Mouse (Mus musculus) lung, embryonic 15.5 days (tissue): ENCODE measurements at regions not wholly inside any gene's neighbourhood (a gene's known extent, or its start where the extent isn't known, plus 50 kb on each side); places are given as distances from the start of the nearest gene placed in this dataset.

Experiments used
- ATAC-seq: fragments of 200-750 bp; cut with Nextera tagmentation; 2 replicates; pipeline ENCODE4 v1.8.0; 2017; ENCODE audit warnings: moderate number of reproducible peaks, borderline replicate concordance; ENCODE audit not compliant: low FRiP score, low TSS enrichment; ENCODE audit errors: extremely low read depth
- H3K27ac ChIP-seq: fragments of 300-500 bp; sonication (generic); 2 replicates; pipeline ENCODE4 v1.5.1; 2015; ENCODE audit warnings: moderate library complexity, mild to moderate bottlenecking, inconsistent platforms
- H3K27me3 ChIP-seq: fragments of 300-500 bp; sonication (generic); 2 replicates; pipeline ENCODE4 v1.6.1; 2015; ENCODE audit warnings: inconsistent platforms
- H3K36me3 ChIP-seq: fragments of 300-500 bp; sonication (generic); 2 replicates; pipeline ENCODE4 v1.6.1; 2015; ENCODE audit warnings: inconsistent platforms
- H3K4me1 ChIP-seq: fragments of 300-500 bp; sonication (generic); 2 replicates; pipeline ENCODE4 v1.6.1; 2015; ENCODE audit warnings: inconsistent platforms
- H3K4me2 ChIP-seq: fragments of 300-500 bp; sonication (generic); 2 replicates; pipeline ENCODE4 v1.6.1; 2015; ENCODE audit warnings: inconsistent platforms, mild to moderate bottlenecking, moderate library complexity
- H3K4me3 ChIP-seq: fragments of 300-500 bp; sonication (generic); 2 replicates; pipeline ENCODE4 v1.5.1; 2015; ENCODE audit warnings: mild to moderate bottlenecking, inconsistent platforms
- H3K9ac ChIP-seq: fragments of 300-500 bp; sonication (generic); 2 replicates; pipeline ENCODE4 v1.6.1; 2015; ENCODE audit warnings: inconsistent platforms
- H3K9me3 ChIP-seq: fragments of 300-500 bp; sonication (generic); 2 replicates; pipeline ENCODE4 v1.6.1; 2016; ENCODE audit warnings: inconsistent platforms
- whole genome bisulfite sequencing: fragments of 180-500 bp; shearing (Covaris S2); methylation state at CpG from one replicate; pipeline ENCODE4 v1.1.7; 2015; 5-methylcytosine and 5-hydroxymethylcytosine counted together

DNA sequence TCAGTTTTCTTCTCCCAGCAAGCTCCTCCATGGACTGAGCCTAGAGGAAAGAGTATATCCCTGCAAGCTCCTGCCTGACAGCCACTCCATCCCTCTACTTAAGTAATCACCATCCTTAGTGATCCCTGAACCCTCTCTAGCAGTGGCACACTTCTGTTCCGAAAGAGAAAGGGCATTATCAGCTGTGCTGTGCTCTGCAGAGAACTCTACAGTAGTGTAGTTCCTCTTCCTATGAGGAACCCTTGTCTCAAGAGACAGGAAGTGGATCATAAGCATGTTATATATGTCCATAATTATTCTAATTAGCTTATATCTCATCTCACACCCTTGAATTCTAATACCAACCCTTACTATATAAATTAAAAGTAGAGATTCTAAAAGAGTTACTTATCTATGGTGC lies 259.2 kb upstream of the Thbs1 start:
- ATAC-seq, result no peak
- H3K4me3 ChIP-seq, result no peak overlapping the region
- H3K27ac ChIP-seq, result no peak overlapping the region
- no peaks in the 10 kb centered on the region for H3K36me3 ChIP-seq
- 65% methylated on average over 1 of the region's 1 CpGs for WGBS
- H3K9ac ChIP-seq, result no peak overlapping the region
- no peak overlapping the region for H3K4me2 ChIP-seq
- no peaks in the 10 kb centered on the region for H3K4me1 ChIP-seq
- no peaks in the 10 kb centered on the region for H3K27me3 ChIP-seq
- no peaks in the 10 kb centered on the region for H3K9me3 ChIP-seq

- WGBS, result 77% methylated on average over 3 of the region's 3 CpGs
- peaks cover 17% of the 10 kb centered on the region for H3K4me1 ChIP-seq
- no peak overlapping the region for H3K9ac ChIP-seq
- no peak overlapping the region for H3K4me3 ChIP-seq
- H3K4me2 ChIP-seq, result no peak overlapping the region
- no peaks in the 10 kb centered on the region for H3K9me3 ChIP-seq
- no peaks in the 10 kb centered on the region for H3K36me3 ChIP-seq
- no peaks in the 10 kb centered on the region for H3K27me3 ChIP-seq
- H3K27ac ChIP-seq, result no peak overlapping the region
- ATAC-seq, result no peak
Observed at GRCm38 (mm10) chr2:117862301-117862700, 249.4 kb upstream of the Thbs1 start.

GRCm38 (mm10) chr2:117865119-117865518 lies 246.6 kb upstream of the Thbs1 start:
- ATAC-seq, result no peak
- Histone ChIP-seq H3K36me3 (no peaks in the 10 kb centered on the region), H3K4me1 (peaks cover 22% of the 10 kb centered on the region), H3K27me3 (no peaks in the 10 kb centered on the region), H3K4me2 (no peak overlapping the region), H3K27ac (no peak overlapping the region), H3K9ac (no peak overlapping the region), H3K4me3 (no peak overlapping the region), H3K9me3 (no peaks in the 10 kb centered on the region)
- 93% methylated on average over 1 of the region's 1 CpGs for WGBS

GRCm38 (mm10) chr2:117866946-117867345 lies 244.7 kb upstream of the Thbs1 start:
- 43% methylated on average over 4 of the region's 4 CpGs for WGBS
- H3K27me3 ChIP-seq, result no peaks in the 10 kb centered on the region
- H3K27ac ChIP-seq, result peak overlapping the region; percentile 48
- H3K4me1 ChIP-seq, result peaks cover 31% of the 10 kb centered on the region
- H3K4me2 ChIP-seq, result no peak overlapping the region
- no peak for ATAC-seq
- no peak overlapping the region for H3K9ac ChIP-seq
- H3K9me3 ChIP-seq, result no peaks in the 10 kb centered on the region
- H3K36me3 ChIP-seq, result no peaks in the 10 kb centered on the region
- H3K4me3 ChIP-seq, result no peak overlapping the region

DNA sequence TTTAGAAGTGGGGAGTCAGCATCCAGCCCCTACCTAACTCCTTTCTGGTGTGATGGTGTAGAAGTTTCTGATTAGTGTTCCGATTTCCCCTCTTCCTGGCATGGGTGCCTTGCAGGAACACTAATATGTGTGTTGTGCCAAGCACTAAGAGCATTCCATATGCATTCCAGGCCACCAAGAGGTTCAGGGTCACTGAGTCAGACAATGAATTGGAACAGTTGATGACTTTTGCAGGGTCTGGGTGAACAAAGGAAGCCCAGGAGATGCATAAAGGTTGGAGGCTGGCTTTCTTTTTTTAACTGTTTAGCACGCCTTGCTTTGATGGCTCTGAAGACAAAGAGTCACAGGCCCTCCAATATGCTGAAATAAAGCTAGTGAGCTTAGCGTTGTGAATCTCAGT lies 244.3 kb upstream of the Thbs1 start:
- Histone ChIP-seq H3K27ac (peak overlapping the region; percentile 48), H3K9me3 (no peaks in the 10 kb centered on the region), H3K27me3 (no peaks in the 10 kb centered on the region), H3K9ac (no peak overlapping the region), H3K36me3 (no peaks in the 10 kb centered on the region), H3K4me1 (peaks cover 33% of the 10 kb centered on the region), H3K4me2 (no peak overlapping the region), H3K4me3 (no peak overlapping the region)
- ATAC-seq, result no peak
- 54% methylated on average over 3 of the region's 3 CpGs for WGBS

- WGBS, result 88% methylated on average over 1 of the region's 1 CpGs
Observed at GRCm38 (mm10) chr2:117868857-117869256, 242.8 kb upstream of the Thbs1 start.

GRCm38 (mm10) chr2:117871507-117872282 lies 240.0 kb upstream of the Thbs1 start:
- Histone ChIP-seq H3K36me3 (no peaks in the 10 kb centered on the region), H3K4me1 (peaks cover 32% of the 10 kb centered on the region), H3K27ac (no peak overlapping the region), H3K4me3 (no peak overlapping the region), H3K9ac (no peak overlapping the region), H3K9me3 (no peaks in the 10 kb centered on the region), H3K27me3 (no peaks in the 10 kb centered on the region), H3K4me2 (no peak overlapping the region)
- no peak for ATAC-seq
- WGBS, result 49% methylated on average over 9 of the region's 9 CpGs

More at GRCm38 (mm10) chr2:117868857-117869256, 242.8 kb upstream of the Thbs1 start:
- Histone ChIP-seq H3K4me1 (peaks cover 26% of the 10 kb centered on the region), H3K4me2 (no peak overlapping the region), H3K27me3 (no peaks in the 10 kb centered on the region), H3K9me3 (no peaks in the 10 kb centered on the region), H3K27ac (no peak overlapping the region), H3K4me3 (no peak overlapping the region), H3K9ac (no peak overlapping the region), H3K36me3 (no peaks in the 10 kb centered on the region)
- ATAC-seq, result no peak

DNA sequence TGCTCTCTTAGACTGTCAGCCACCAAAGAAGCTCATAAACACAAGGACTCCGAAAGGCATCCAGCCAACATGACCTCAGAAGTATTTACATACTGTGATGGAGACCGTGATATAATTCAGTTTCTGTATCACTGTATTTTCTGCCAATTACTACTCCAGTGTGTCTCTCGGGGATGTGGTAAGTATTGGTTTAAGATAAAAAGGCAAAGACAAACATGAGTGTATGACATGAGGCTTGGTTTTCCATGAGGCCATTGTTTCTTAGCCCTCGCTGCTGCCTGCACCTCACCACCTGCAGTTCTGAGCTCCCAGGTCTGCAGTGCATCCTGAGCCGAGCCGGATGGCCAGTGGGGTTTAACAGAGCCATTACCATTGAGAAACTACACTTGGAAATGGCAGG lies 233.9 kb upstream of the Thbs1 start:
- 37% methylated on average over 6 of the region's 6 CpGs for WGBS
- Histone ChIP-seq H3K27ac (peak overlapping the region; percentile 51; the same call in 1 of the 2 replicates), H3K4me1 (peaks cover 33% of the 10 kb centered on the region), H3K27me3 (no peaks in the 10 kb centered on the region), H3K9ac (no peak overlapping the region), H3K4me3 (no peak overlapping the region), H3K9me3 (no peaks in the 10 kb centered on the region), H3K4me2 (no peak overlapping the region), H3K36me3 (no peaks in the 10 kb centered on the region)
- peak; percentile 85 for ATAC-seq

DNA sequence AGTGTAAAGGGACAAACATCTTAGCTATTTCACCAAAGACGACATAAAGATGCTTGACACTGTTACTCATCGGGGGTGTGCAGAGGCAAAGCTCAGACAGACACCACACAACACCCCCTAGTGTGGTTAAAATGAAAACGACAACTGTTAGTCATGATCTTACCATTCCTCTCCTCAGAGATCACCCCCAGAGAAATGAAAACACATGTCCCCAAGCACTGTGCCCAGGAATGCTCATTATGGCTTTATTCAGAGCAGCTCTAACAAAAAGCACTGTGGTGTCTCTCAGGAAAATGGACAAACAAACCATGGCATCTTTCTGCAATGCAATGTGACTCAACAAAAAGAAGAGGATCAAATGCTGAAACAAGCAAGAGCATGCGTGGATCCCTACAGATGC lies 229.5 kb upstream of the Thbs1 start:
- Histone ChIP-seq H3K27me3 (no peaks in the 10 kb centered on the region), H3K36me3 (no peaks in the 10 kb centered on the region), H3K4me2 (no peak overlapping the region), H3K4me1 (peaks cover 25% of the 10 kb centered on the region), H3K4me3 (no peak overlapping the region), H3K27ac (no peak overlapping the region), H3K9ac (no peak overlapping the region), H3K9me3 (no peaks in the 10 kb centered on the region)
- ATAC-seq, result no peak
- 67% methylated on average over 4 of the region's 4 CpGs for WGBS

GRCm38 (mm10) chr2:117882890-117883289 lies 228.8 kb upstream of the Thbs1 start:
- Histone ChIP-seq H3K9ac (no peak overlapping the region), H3K4me1 (peaks cover 21% of the 10 kb centered on the region), H3K4me2 (no peak overlapping the region), H3K27ac (no peak overlapping the region), H3K4me3 (no peak overlapping the region), H3K27me3 (no peaks in the 10 kb centered on the region), H3K36me3 (no peaks in the 10 kb centered on the region), H3K9me3 (no peaks in the 10 kb centered on the region)
- 73% methylated on average over 2 of the region's 2 CpGs for WGBS
- ATAC-seq, result no peak

GRCm38 (mm10) chr2:117886516-117886915 lies 225.2 kb upstream of the Thbs1 start:
- H3K4me2 ChIP-seq, result no peak overlapping the region
- H3K9ac ChIP-seq, result no peak overlapping the region
- no peak overlapping the region for H3K4me3 ChIP-seq
- no peaks in the 10 kb centered on the region for H3K9me3 ChIP-seq
- WGBS, result 58% methylated on average over 3 of the region's 3 CpGs
- no peaks in the 10 kb centered on the region for H3K27me3 ChIP-seq
- H3K27ac ChIP-seq, result no peak overlapping the region
- no peak for ATAC-seq
- H3K4me1 ChIP-seq, result no peaks in the 10 kb centered on the region; the same call in 1 of the 2 replicates
- H3K36me3 ChIP-seq, result no peaks in the 10 kb centered on the region

GRCm38 (mm10) chr2:117901311-117901710 lies 210.4 kb upstream of the Thbs1 start:
- ATAC-seq, result no peak
- 75% methylated on average over 2 of the region's 2 CpGs for WGBS
- 0 out of 2 replicates have a peak, but pooled peaks cover 4% of the 10 kb centered on the region for H3K4me1 ChIP-seq
- no peaks in the 10 kb centered on the region for H3K27me3 ChIP-seq
- H3K4me2 ChIP-seq, result no peak overlapping the region
- H3K27ac ChIP-seq, result no peak overlapping the region
- no peak overlapping the region for H3K4me3 ChIP-seq
- no peaks in the 10 kb centered on the region for H3K36me3 ChIP-seq
- H3K9ac ChIP-seq, result no peak overlapping the region
- H3K9me3 ChIP-seq, result no peaks in the 10 kb centered on the region
